Mouse (Mus musculus): ENCODE data around the gene Krt83. TPM values are rescaled to one million over a fixed set of nuclear protein-coding genes. Genes with fewer than 3 reads are reported as not detected.
A peak's percentile ranks its signal among the peaks of the same experiment; 100 is the strongest.
"Not testable (repeated sequence)": the region's sequence is repeated elsewhere in the genome, so short reads cannot be mapped to it uniquely, and the experiment has no call there.

Gene Krt83
- polyA plus RNA-seq (2015; fragmentation: Nextera tagmentation; extraction: Ambion mirVana) = 1.0 and 1.7 TPM in 2 replicates

GRCm38 (mm10) chr15:101491431-101491830, at the start of gene Krt83:
Gene Krt83 (minus strand): TSS chr15:101491512.
- no peak for DNase-seq (ENCODE audit: low spot score)

GRCm38 (mm10) chr15:101538580-101538900, 47.2 kb upstream of the Krt83 start:
- no peak for DNase-seq (ENCODE audit: low spot score)

GRCm38 (mm10) chr15:101537864-101538579, 46.7 kb upstream of the Krt83 start:
- DNase-seq (ENCODE audit: low spot score) = no peak

- DNase-seq (ENCODE audit: low spot score) = no peak
These were observed 44.9 kb upstream of the Krt83 start for GRCm38 (mm10) chr15:101536054-101536850.

GRCm38 (mm10) chr15:101532720-101533119, 41.4 kb upstream of the Krt83 start, which contains the start of gene Krt84:
Gene Krt84 (minus strand): TSS chr15:101532820.
- no peak for DNase-seq (ENCODE audit: low spot score)

GRCm38 (mm10) chr15:101522556-101523232, 31.4 kb upstream of the Krt83 start:
- DNase-seq (ENCODE audit: low spot score) = no peak

- DNase-seq (ENCODE audit: low spot score) = peak; percentile 43
These were observed 28.5 kb upstream of the Krt83 start for GRCm38 (mm10) chr15:101519792-101520191.

- not testable (repeated sequence) for DNase-seq (ENCODE audit: low spot score)
These were observed 25.8 kb upstream of the Krt83 start, which contains the start of gene Gm49425 for GRCm38 (mm10) chr15:101517161-101517560. Gene Gm49425 (minus strand): TSS chr15:101517261.

GRCm38 (mm10) chr15:101508247-101508646, 16.9 kb upstream of the Krt83 start:
- DNase-seq (ENCODE audit: low spot score) = no peak

- DNase-seq (ENCODE audit: low spot score) = no peak
These were observed 15.8 kb upstream of the Krt83 start for GRCm38 (mm10) chr15:101506896-101507758.

- DNase-seq (ENCODE audit: low spot score) = no peak
These were observed 5.9 kb upstream of the Krt83 start for GRCm38 (mm10) chr15:101497181-101497580.

GRCm38 (mm10) chr15:101495266-101495665, 4.0 kb upstream of the Krt83 start:
- DNase-seq (ENCODE audit: low spot score) = no peak

GRCm38 (mm10) chr15:101494203-101494602, 2.9 kb upstream of the Krt83 start:
- DNase-seq (ENCODE audit: low spot score) = no peak

GRCm38 (mm10) chr15:101493713-101494112, 2.4 kb upstream of the Krt83 start:
- no peak for DNase-seq (ENCODE audit: low spot score)

- DNase-seq (ENCODE audit: low spot score) = no peak
These were observed 1.4 kb upstream of the Krt83 start for GRCm38 (mm10) chr15:101492718-101493117.

GRCm38 (mm10) chr15:101485911-101486635, 5.2 kb downstream of the Krt83 start:
- peak; percentile 65 for DNase-seq (ENCODE audit: low spot score)

- DNase-seq (ENCODE audit: low spot score) = no peak
These were observed 6.4 kb downstream of the Krt83 start for GRCm38 (mm10) chr15:101484939-101485338.

- DNase-seq (ENCODE audit: low spot score) = no peak
These were observed 7.7 kb downstream of the Krt83 start for GRCm38 (mm10) chr15:101483646-101484045.

- no peak for DNase-seq (ENCODE audit: low spot score)
These were observed 9.3 kb downstream of the Krt83 start for GRCm38 (mm10) chr15:101482056-101482455.

GRCm38 (mm10) chr15:101479666-101480060, 11.6 kb downstream of the Krt83 start:
- DNase-seq (ENCODE audit: low spot score) = no peak

Data from thymus, postnatal 0 days (tissue).